Mouse (Mus musculus): Measurements from ENCODE around the gene Zfp763. TPM values are rescaled to one million over a fixed set of nuclear protein-coding genes. Genes with fewer than 3 reads are reported as not detected.
"Not testable (repeated sequence)": the region's sequence is repeated elsewhere in the genome, so short reads cannot be mapped to it uniquely, and the experiment has no call there.

The Zfp763 gene
- polyA plus RNA-seq (2012; ENCODE audit: insufficient read depth, low replicate concordance): 1.4 TPM in 1 of 2 replicates, not detected in the other

DNA sequence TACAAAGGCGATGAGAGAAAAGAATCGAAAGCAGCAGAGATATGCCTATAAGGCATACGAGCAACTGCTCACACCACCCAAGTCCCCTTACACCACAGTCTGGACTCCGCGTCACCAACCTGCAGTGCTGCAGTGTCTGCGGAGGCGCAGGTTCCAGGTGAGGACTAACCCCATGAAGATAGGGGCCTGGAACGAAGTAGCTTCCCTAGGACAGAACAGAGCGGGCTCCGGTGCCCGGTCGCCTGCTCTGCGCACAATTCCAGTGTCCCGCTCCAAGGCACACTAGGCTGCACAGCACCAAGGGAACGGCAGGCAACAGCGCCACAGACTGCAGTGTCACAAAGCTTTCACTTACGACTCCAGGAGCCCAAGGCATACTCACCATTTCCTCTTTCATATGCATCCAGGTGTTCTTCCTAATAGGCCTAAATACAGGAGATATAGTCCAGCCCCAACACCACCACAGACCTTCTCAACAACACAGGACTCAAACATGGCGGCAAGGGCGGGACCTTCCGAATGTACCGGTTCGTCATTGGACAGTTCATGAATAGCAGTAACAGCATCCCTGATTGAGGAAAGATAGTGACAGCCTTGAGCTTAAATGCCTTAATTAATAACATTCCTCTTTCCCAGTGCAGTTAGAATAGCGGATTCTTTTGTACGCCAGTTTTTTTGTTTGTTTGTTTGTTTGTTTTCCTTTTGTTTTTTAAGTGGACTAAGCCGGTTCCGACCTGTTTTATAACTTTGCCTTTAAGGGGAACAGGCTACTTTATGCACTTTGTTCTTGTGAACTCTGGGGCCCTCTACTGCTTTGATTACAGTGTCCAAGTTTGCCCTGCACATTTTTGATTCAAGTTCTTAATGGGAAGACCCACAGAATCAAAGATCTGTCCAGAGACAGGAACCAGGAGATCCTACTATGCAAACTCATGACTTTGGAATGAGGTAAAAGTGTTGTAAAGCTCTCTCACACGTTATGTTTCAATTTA, at the start of gene Zfp763:
Zfp763 (minus strand) TSS at position 503 of the 992 bp plus-strand sequence.
- H3K4me3 ChIP-seq (replicated peaks): peak within 1 kb of the TSS; percentile 93
- TF ChIP-seq GATA1 (IDR thresholded peaks at IDR 0.05; ENCODE audit: borderline replicate concordance, low read length): peak; percentile 73; the same call in 1 of the 3 replicates
- TF ChIP-seq FLI1 (IDR thresholded peaks at IDR 0.05; ENCODE audit: low read length): no peak
- H3K36me3 ChIP-seq (replicated peaks; ENCODE audit: low read length): peaks cover 3% of the 10 kb centered on the region
- H3K9me3 ChIP-seq: peaks cover 6% of the 10 kb centered on the region; the same call in 1 of the 2 replicates
- H3K4me1 ChIP-seq: peaks cover 15% of the 10 kb centered on the region
- no peaks in the 10 kb centered on the region for H3K27me3 ChIP-seq (replicated peaks)

- Histone ChIP-seq H3K27me3 (replicated peaks) (peaks cover 7% of the 10 kb centered on the region), H3K36me3 (replicated peaks; ENCODE audit: low read length) (no peaks in the 10 kb centered on the region), H3K4me1 (peaks cover 3% of the 10 kb centered on the region; the same call in 1 of the 2 replicates), H3K4me3 (replicated peaks) (no peak within 1 kb of the TSS), H3K9me3 (peaks cover 12% of the 10 kb centered on the region; the same call in 1 of the 2 replicates)
- TF ChIP-seq GATA1 (IDR thresholded peaks at IDR 0.05; ENCODE audit: borderline replicate concordance, low read length) (no peak), FLI1 (IDR thresholded peaks at IDR 0.05; ENCODE audit: low read length) (no peak)
These were observed 34.8 kb upstream of the Zfp763 start, which contains the start of gene 4921501E09Rik for GRCm38 (mm10) chr17:33067958-33068357. 4921501E09Rik (minus strand) TSS chr17:33068058.

GRCm38 (mm10) chr17:33063001-33063400, 29.8 kb upstream of the Zfp763 start:
- H3K9me3 ChIP-seq: peaks cover 11% of the 10 kb centered on the region; the same call in 1 of the 2 replicates
- H3K27me3 ChIP-seq (replicated peaks): peaks cover 7% of the 10 kb centered on the region
- H3K4me1 ChIP-seq: peaks cover 10% of the 10 kb centered on the region
- TF ChIP-seq FLI1 (IDR thresholded peaks at IDR 0.05; ENCODE audit: low read length) (no peak), GATA1 (IDR thresholded peaks at IDR 0.05; ENCODE audit: borderline replicate concordance, low read length) (no peak)
- no peaks in the 10 kb centered on the region for H3K36me3 ChIP-seq (replicated peaks; ENCODE audit: low read length)
- peak overlapping the region; percentile 64 for H3K4me3 ChIP-seq (replicated peaks)

DNA sequence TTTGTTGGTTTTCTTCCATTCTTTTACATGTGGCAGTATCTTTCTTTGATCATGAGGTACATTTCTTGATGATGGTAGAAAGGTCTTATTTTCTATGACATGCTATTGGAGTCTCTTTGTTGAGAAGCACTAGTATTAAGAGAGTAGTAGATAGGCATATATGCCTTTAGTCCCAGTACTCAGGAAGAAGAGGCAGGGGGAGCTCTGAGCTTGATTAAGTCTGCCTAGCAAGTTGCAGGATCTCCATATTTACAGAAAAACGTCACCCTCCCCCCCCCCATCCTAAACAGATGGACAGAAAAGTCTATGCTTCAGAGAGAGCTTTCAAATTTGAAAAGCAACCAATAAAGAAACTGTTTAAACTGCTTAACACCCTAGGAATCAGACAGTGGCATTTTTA, 25.6 kb upstream of the Zfp763 start:
- Histone ChIP-seq H3K9me3 (no peaks in the 10 kb centered on the region), H3K4me3 (replicated peaks) (no peak overlapping the region), H3K36me3 (replicated peaks; ENCODE audit: low read length) (no peaks in the 10 kb centered on the region), H3K27me3 (replicated peaks) (peaks cover 3% of the 10 kb centered on the region), H3K4me1 (peaks cover 10% of the 10 kb centered on the region)
- TF ChIP-seq FLI1 (IDR thresholded peaks at IDR 0.05; ENCODE audit: low read length) (no peak), GATA1 (IDR thresholded peaks at IDR 0.05; ENCODE audit: borderline replicate concordance, low read length) (no peak)

GRCm38 (mm10) chr17:33032376-33032775, 826 bp downstream of the Zfp763 start:
- Histone ChIP-seq H3K9me3 (peaks cover 12% of the 10 kb centered on the region), H3K27me3 (replicated peaks) (no peaks in the 10 kb centered on the region), H3K4me1 (peaks cover 15% of the 10 kb centered on the region), H3K4me3 (replicated peaks) (peak overlapping the region; percentile 93), H3K36me3 (replicated peaks; ENCODE audit: low read length) (peaks cover 8% of the 10 kb centered on the region)
- no peak for TF ChIP-seq GATA1 (IDR thresholded peaks at IDR 0.05; ENCODE audit: borderline replicate concordance, low read length)
- TF ChIP-seq FLI1 (IDR thresholded peaks at IDR 0.05; ENCODE audit: low read length): no peak

GRCm38 (mm10) chr17:33020434-33020833, 12.8 kb downstream of the Zfp763 start:
- not testable (repeated sequence) for H3K27me3 ChIP-seq (replicated peaks); H3K4me1 ChIP-seq; H3K4me3 ChIP-seq (replicated peaks)
- Histone ChIP-seq H3K36me3 (replicated peaks; ENCODE audit: low read length) (peaks cover 69% of the 10 kb centered on the region), H3K9me3 (peaks cover 64% of the 10 kb centered on the region)

- Histone ChIP-seq H3K9me3 (peaks cover 12% of the 10 kb centered on the region), H3K36me3 (replicated peaks; ENCODE audit: low read length) (peaks cover 24% of the 10 kb centered on the region), H3K4me3 (replicated peaks) (no peak overlapping the region), H3K4me1 (no peaks in the 10 kb centered on the region), H3K27me3 (replicated peaks) (no peaks in the 10 kb centered on the region)
- no peak for TF ChIP-seq GATA1 (IDR thresholded peaks at IDR 0.05; ENCODE audit: borderline replicate concordance, low read length)
- no peak for TF ChIP-seq FLI1 (IDR thresholded peaks at IDR 0.05; ENCODE audit: low read length)
These were observed 24.9 kb downstream of the Zfp763 start for GRCm38 (mm10) chr17:33008337-33008736.

DNA sequence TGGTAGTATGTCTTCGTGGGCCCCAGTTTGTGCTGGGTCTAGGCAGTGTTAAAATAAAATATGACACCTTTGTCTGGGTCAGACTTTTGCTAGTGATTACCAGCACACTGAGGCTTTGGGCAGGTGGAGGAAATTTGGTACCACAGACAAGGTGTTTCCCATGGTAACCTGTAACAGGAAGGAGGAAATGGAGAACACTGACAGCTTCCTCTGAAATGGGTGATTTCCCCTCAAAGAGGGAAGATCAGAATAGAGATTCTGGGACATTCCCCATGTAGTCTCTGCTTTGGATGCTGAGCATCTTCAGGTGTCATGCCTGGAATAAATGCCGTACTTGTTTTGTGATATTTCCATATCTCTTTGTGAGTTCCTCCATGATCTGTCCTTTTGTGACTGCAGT, 34.7 kb downstream of the Zfp763 start:
- Histone ChIP-seq H3K27me3 (replicated peaks) (no peaks in the 10 kb centered on the region), H3K4me1 (peaks cover 10% of the 10 kb centered on the region), H3K36me3 (replicated peaks; ENCODE audit: low read length) (peaks cover 57% of the 10 kb centered on the region), H3K9me3 (peaks cover 30% of the 10 kb centered on the region), H3K4me3 (replicated peaks) (no peak overlapping the region)
- TF ChIP-seq GATA1 (IDR thresholded peaks at IDR 0.05; ENCODE audit: borderline replicate concordance, low read length) (no peak), FLI1 (IDR thresholded peaks at IDR 0.05; ENCODE audit: low read length) (no peak)

DNA sequence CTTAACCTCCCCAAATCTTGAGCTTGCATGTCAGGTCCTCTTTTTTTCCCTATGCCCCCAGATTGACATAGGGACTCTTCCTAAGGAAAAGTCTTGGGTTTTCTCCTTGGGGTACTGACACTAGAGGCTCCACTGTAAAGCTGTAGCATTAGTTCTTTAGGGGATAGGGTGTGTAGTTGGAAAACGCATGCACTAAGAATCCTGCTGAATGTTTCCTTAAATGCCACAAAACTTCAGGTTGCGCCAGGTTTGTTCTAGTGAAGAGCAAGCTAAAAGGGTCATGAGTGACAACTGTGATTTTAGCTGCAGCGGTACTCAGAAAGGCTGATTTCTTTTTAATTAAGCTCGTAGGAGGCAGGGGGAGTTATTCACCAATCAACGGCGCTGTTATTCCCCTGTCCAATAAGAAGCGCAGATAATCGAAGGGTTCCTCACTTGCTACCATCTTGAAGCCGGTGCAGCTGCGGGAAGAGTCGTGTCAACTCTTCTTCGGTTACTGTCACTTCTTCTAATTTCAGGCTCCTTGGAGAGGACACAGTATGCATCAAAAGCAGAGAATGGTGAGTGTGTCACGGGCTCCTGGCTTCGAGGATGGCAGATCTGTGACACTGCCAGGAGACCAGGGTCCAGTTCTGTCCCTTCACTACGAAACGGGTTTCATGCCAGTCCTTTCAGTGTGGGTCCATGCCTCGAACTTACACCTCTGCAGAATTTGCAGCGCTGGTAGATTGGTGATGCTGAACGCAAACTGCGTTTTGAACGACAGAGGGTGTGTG, 40.3 kb downstream of the Zfp763 start, which contains the start of gene Zfp952:
Zfp952 (plus strand) TSS at position 431 of the 776 bp plus-strand sequence.
- TF ChIP-seq FLI1 (IDR thresholded peaks at IDR 0.05; ENCODE audit: low read length) (no peak), GATA1 (IDR thresholded peaks at IDR 0.05; ENCODE audit: borderline replicate concordance, low read length) (no peak)
- Histone ChIP-seq H3K4me3 (replicated peaks) (peak within 1 kb of the TSS; percentile 99), H3K36me3 (replicated peaks; ENCODE audit: low read length) (peaks cover 9% of the 10 kb centered on the region), H3K27me3 (replicated peaks) (no peaks in the 10 kb centered on the region), H3K9me3 (no peaks in the 10 kb centered on the region), H3K4me1 (peaks cover 13% of the 10 kb centered on the region)
